Mouse (Mus musculus) liver, embryonic 12.5 days (tissue): ENCODE data around the gene Slc36a3. TPM values are rescaled to one million over a fixed set of nuclear protein-coding genes. Genes with fewer than 3 reads are reported as not detected.

ENCODE experiments used
- ATAC-seq: fragments of 200-750 bp; cut with Nextera tagmentation; 2 replicates; pipeline ENCODE4 v1.8.0; 2017; ENCODE audit warnings: moderate number of reproducible peaks, mild to moderate bottlenecking, moderate library complexity
- H3K27ac ChIP-seq: fragments of 300-500 bp; sonication (generic); 2 replicates; pipeline ENCODE4 v1.5.1; 2016; ENCODE audit warnings: mild to moderate bottlenecking
- H3K27me3 ChIP-seq: fragments of 300-500 bp; sonication (generic); replicated peaks from 2 replicates; pipeline ENCODE4 v1.6.1; 2016; ENCODE audit warnings: mild to moderate bottlenecking, moderate library complexity
- H3K36me3 ChIP-seq: fragments of 300-500 bp; sonication (generic); 2 replicates; pipeline ENCODE4 v1.6.1; 2016; ENCODE audit warnings: mild to moderate bottlenecking, moderate library complexity
- H3K4me1 ChIP-seq: fragments of 300-500 bp; sonication (generic); 2 replicates; pipeline ENCODE4 v1.6.1; 2016
- H3K4me2 ChIP-seq: fragments of 300-500 bp; sonication (generic); 2 replicates; pipeline ENCODE4 v1.6.1; 2016; ENCODE audit warnings: mild to moderate bottlenecking, moderate library complexity
- H3K4me3 ChIP-seq: fragments of 300-500 bp; sonication (generic); 2 replicates; pipeline ENCODE4 v1.5.1; 2016; ENCODE audit warnings: mild to moderate bottlenecking, moderate library complexity
- H3K9ac ChIP-seq: fragments of 300-500 bp; sonication (generic); 2 replicates; pipeline ENCODE4 v1.6.1; 2016; ENCODE audit warnings: mild to moderate bottlenecking, moderate library complexity
- H3K9me3 ChIP-seq: fragments of 300-500 bp; sonication (generic); replicated peaks from 2 replicates; pipeline ENCODE4 v1.6.1; 2016; ENCODE audit warnings: mild to moderate bottlenecking, moderate library complexity
- WGBS: fragments of 180-500 bp; shearing (Covaris S2); methylation state at CpG from one replicate; pipeline ENCODE4 v1.1.7; 2016; ENCODE audit not compliant: insufficient replicate concordance; 5-methylcytosine and 5-hydroxymethylcytosine counted together
- polyA plus RNA-seq: library from polyadenylated mRNA; unstranded; fragments of >200 nt; fragmentation: Nextera tagmentation; extraction: Ambion mirVana; gene quantifications from 2 replicates; pipeline ENCODE4 v1.2.1, GENCODE M21; 2016

Slc36a3 gene
- not detected in 2 replicates for polyA plus RNA-seq

- ATAC-seq: no peak
- WGBS: 66% methylated on average over 3 of the region's 3 CpGs
- no peak within 1 kb of the TSS for H3K4me2 ChIP-seq
Measured at GRCm38 (mm10) chr11:55151608-55152007, at the start of gene Slc36a3. Gene Slc36a3 (minus strand): TSS chr11:55151708.

DNA sequence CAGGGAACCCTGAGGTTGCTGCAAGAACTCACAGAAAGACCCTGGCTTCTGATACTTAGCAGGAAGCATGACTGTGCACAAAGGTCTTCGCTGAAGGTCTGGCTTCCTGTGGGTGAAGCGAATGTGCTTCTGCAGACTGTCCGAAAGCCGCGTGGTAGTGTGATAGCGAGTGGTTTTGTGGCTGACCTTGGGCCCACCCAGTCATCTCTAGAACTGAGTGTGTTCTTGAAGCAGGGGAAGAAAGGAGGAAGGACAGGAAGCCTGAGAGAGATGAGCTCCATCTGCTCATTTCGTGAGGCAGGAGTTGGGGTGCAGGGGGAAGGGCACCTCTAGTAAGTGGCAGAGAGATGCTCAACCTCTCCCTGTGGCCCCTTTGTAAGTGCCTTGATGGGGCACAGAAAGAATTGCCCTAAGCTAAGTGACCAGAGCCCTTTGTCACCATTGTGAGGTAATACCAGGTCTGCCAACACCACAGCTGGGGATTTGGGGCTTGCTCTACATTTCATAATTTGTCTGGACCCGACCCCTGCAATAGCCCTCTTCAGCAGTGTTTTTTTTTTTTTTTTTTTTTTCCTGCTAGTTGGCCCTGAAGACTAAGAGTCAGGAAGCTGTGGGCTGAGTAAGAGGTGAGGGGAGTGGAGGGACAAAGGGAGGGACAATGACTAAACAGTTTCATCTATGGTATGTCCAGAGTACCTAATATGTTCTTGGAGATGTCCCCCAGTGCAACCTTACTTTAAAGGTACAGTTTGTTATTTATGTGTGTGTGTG is 46.4 kb upstream of the Slc36a3 start:
- Histone ChIP-seq H3K27ac (no peak overlapping the region), H3K9me3 (no peaks in the 10 kb centered on the region), H3K27me3 (no peaks in the 10 kb centered on the region), H3K36me3 (no peaks in the 10 kb centered on the region), H3K4me1 (peaks cover 11% of the 10 kb centered on the region; the same call in 1 of the 2 replicates), H3K4me2 (no peak overlapping the region), H3K9ac (no peak overlapping the region), H3K4me3 (no peak overlapping the region)
- WGBS: 17% methylated on average over 8 of the region's 8 CpGs
- ATAC-seq: peak; percentile 55; the same call in 1 of the 2 replicates

More at GRCm38 (mm10) chr11:55151608-55152007, at the start of gene Slc36a3:
- H3K27ac ChIP-seq: no peak within 1 kb of the TSS
- no peak within 1 kb of the TSS for H3K4me3 ChIP-seq
- no peaks in the 10 kb centered on the region for H3K4me1 ChIP-seq
- no peak within 1 kb of the TSS for H3K9ac ChIP-seq
- H3K27me3 ChIP-seq: no peaks in the 10 kb centered on the region
- no peaks in the 10 kb centered on the region for H3K36me3 ChIP-seq
- H3K9me3 ChIP-seq: no peaks in the 10 kb centered on the region

- Histone ChIP-seq H3K36me3 (no peaks in the 10 kb centered on the region), H3K4me3 (no peak overlapping the region), H3K27me3 (no peaks in the 10 kb centered on the region), H3K27ac (no peak overlapping the region), H3K4me2 (no peak overlapping the region), H3K9me3 (no peaks in the 10 kb centered on the region), H3K9ac (no peak overlapping the region), H3K4me1 (peaks cover 11% of the 10 kb centered on the region; the same call in 1 of the 2 replicates)
- ATAC-seq: no peak
- 37% methylated on average over 6 of the region's 6 CpGs for WGBS
Measured at GRCm38 (mm10) chr11:55197086-55197485, 45.6 kb upstream of the Slc36a3 start.

- WGBS: 68% methylated on average over 3 of the region's 3 CpGs
Measured at GRCm38 (mm10) chr11:55190216-55190615, 38.7 kb upstream of the Slc36a3 start.

GRCm38 (mm10) chr11:55187777-55188176 is 36.3 kb upstream of the Slc36a3 start:
- no peaks in the 10 kb centered on the region for H3K27me3 ChIP-seq
- H3K4me1 ChIP-seq: no peaks in the 10 kb centered on the region
- no peak overlapping the region for H3K9ac ChIP-seq
- H3K27ac ChIP-seq: no peak overlapping the region
- H3K4me3 ChIP-seq: no peak overlapping the region
- H3K36me3 ChIP-seq: no peaks in the 10 kb centered on the region
- no peak overlapping the region for H3K4me2 ChIP-seq
- H3K9me3 ChIP-seq: no peaks in the 10 kb centered on the region
- ATAC-seq: no peak
- 59% methylated on average over 6 of the region's 6 CpGs for WGBS

More at GRCm38 (mm10) chr11:55190216-55190615, 38.7 kb upstream of the Slc36a3 start:
- Histone ChIP-seq H3K36me3 (no peaks in the 10 kb centered on the region), H3K9me3 (no peaks in the 10 kb centered on the region), H3K4me1 (no peaks in the 10 kb centered on the region), H3K4me3 (no peak overlapping the region), H3K9ac (no peak overlapping the region), H3K27ac (no peak overlapping the region), H3K27me3 (no peaks in the 10 kb centered on the region), H3K4me2 (no peak overlapping the region)
- no peak for ATAC-seq

DNA sequence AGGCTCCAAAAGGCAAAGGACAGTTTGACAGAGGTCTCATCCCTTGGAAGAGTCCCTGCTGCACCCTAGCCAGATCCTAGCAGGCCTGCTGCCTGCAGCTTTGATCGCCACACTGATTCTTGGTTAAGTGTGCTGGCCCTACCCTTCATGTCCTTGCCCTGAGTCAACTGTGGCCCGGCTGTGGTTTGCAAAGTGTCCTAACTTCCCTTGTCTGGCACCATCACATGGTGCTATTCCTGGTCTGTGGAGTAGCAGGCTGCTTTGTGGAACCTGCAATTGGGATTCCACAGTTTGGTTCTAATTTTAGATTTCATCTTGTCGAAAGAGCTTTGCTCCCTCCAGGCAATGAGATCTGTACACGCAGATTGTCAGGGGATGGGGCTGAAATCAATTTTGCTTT is 35.8 kb upstream of the Slc36a3 start:
- no peak overlapping the region for H3K4me3 ChIP-seq
- no peak for ATAC-seq
- H3K36me3 ChIP-seq: no peaks in the 10 kb centered on the region
- H3K27me3 ChIP-seq: no peaks in the 10 kb centered on the region
- 49% methylated on average over 4 of the region's 4 CpGs for WGBS
- H3K27ac ChIP-seq: no peak overlapping the region
- H3K4me1 ChIP-seq: no peaks in the 10 kb centered on the region
- H3K9ac ChIP-seq: no peak overlapping the region
- H3K9me3 ChIP-seq: no peaks in the 10 kb centered on the region
- H3K4me2 ChIP-seq: no peak overlapping the region

- no peak within 1 kb of the TSS for H3K9ac ChIP-seq
- ATAC-seq: no peak
- H3K4me3 ChIP-seq: peak within 1 kb of the TSS; percentile 20
- H3K4me1 ChIP-seq: no peaks in the 10 kb centered on the region
- H3K4me2 ChIP-seq: peak within 1 kb of the TSS; percentile 35
- peak within 1 kb of the TSS; percentile 8; the same call in 1 of the 2 replicates for H3K27ac ChIP-seq
- no peaks in the 10 kb centered on the region for H3K36me3 ChIP-seq
- 30% methylated on average over 10 of the region's 10 CpGs for WGBS
- no peaks in the 10 kb centered on the region for H3K27me3 ChIP-seq
- H3K9me3 ChIP-seq: no peaks in the 10 kb centered on the region
Measured at GRCm38 (mm10) chr11:55184733-55185291, 33.3 kb upstream of the Slc36a3 start, which contains the start of gene Slc36a2. Gene Slc36a2 (minus strand): TSS chr11:55185077.

DNA sequence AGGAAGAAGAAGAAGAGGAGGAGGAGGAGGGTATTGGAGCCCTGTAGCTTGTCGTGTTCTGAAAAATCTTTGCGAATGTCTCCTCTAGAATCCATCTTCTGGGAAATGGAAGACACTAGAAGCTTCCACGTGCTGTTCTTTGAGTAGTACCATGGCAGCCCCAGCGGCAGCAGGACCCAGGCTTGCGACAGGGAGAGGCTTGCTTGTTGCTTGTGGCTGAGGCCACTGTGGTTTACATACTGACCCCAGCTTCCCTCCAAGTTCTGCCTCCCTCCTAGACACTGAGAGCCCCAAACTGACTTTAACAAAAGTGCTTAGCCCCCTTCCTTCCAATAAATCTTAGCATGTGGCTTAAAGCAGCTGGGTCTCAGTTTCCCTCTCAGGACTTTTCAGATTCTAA is 32.7 kb upstream of the Slc36a3 start:
- ATAC-seq: no peak
- H3K9ac ChIP-seq: no peak overlapping the region

GRCm38 (mm10) chr11:55183124-55183523 is 31.6 kb upstream of the Slc36a3 start:
- peaks cover 5% of the 10 kb centered on the region; the same call in 1 of the 2 replicates for H3K4me1 ChIP-seq
- no peak overlapping the region; the same call in 1 of the 2 replicates for H3K4me2 ChIP-seq
- H3K4me3 ChIP-seq: no peak overlapping the region
- no peak overlapping the region for H3K9ac ChIP-seq
- ATAC-seq: no peak
- no peaks in the 10 kb centered on the region for H3K9me3 ChIP-seq
- 0 out of 2 replicates have a peak overlapping the region, but pooled peaks have one; percentile 8 for H3K27ac ChIP-seq
- WGBS: 53% methylated on average over 7 of the region's 7 CpGs
- no peaks in the 10 kb centered on the region for H3K27me3 ChIP-seq
- no peaks in the 10 kb centered on the region for H3K36me3 ChIP-seq

More for the DNA sequence above, 32.7 kb upstream of the Slc36a3 start:
- WGBS: 56% methylated on average over 5 of the region's 5 CpGs
- peak overlapping the region; percentile 20; the same call in 1 of the 2 replicates for H3K4me3 ChIP-seq
- H3K27ac ChIP-seq: no peak overlapping the region
- H3K4me2 ChIP-seq: peak overlapping the region; percentile 35
- H3K4me1 ChIP-seq: 0 out of 2 replicates have a peak, but pooled peaks cover 2% of the 10 kb centered on the region
- H3K27me3 ChIP-seq: no peaks in the 10 kb centered on the region
- H3K9me3 ChIP-seq: no peaks in the 10 kb centered on the region
- no peaks in the 10 kb centered on the region for H3K36me3 ChIP-seq

- Histone ChIP-seq H3K9me3 (no peaks in the 10 kb centered on the region), H3K27ac (no peak overlapping the region), H3K9ac (no peak overlapping the region)
Measured at GRCm38 (mm10) chr11:55179856-55180255, 28.3 kb upstream of the Slc36a3 start.

DNA sequence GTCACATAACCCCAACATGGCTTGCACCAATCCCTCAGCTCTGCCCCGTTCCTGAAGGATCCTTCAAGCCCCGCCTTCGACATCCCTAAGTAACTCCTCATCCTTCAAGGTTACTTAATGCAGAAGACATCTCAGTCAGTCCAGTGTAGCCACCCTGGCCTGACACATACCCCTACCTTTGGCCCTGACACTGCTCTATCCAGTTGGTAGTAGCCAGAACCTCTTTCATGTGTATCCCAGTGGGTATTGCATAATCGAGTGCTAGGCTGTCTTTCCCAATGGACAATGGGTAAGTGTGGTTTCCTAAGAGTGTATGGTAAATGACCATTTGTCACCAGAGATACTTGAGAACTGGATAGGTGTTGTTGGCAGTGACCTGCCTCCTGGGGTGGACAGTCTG is 27.3 kb upstream of the Slc36a3 start:
- no peaks in the 10 kb centered on the region for H3K27me3 ChIP-seq
- ATAC-seq: peak; percentile 33; the same call in 1 of the 2 replicates
- H3K9me3 ChIP-seq: no peaks in the 10 kb centered on the region
- H3K9ac ChIP-seq: no peak overlapping the region
- H3K4me3 ChIP-seq: no peak overlapping the region
- 70% methylated on average over 4 of the region's 4 CpGs for WGBS
- H3K4me2 ChIP-seq: no peak overlapping the region
- H3K27ac ChIP-seq: no peak overlapping the region
- H3K4me1 ChIP-seq: peaks cover 5% of the 10 kb centered on the region; the same call in 1 of the 2 replicates
- H3K36me3 ChIP-seq: no peaks in the 10 kb centered on the region

More at GRCm38 (mm10) chr11:55179856-55180255, 28.3 kb upstream of the Slc36a3 start:
- WGBS: 57% methylated on average over 3 of the region's 3 CpGs
- H3K4me2 ChIP-seq: no peak overlapping the region
- no peak overlapping the region for H3K4me3 ChIP-seq
- peaks cover 5% of the 10 kb centered on the region; the same call in 1 of the 2 replicates for H3K4me1 ChIP-seq
- no peaks in the 10 kb centered on the region for H3K36me3 ChIP-seq
- ATAC-seq: no peak
- H3K27me3 ChIP-seq: no peaks in the 10 kb centered on the region

- 63% methylated on average over 4 of the region's 4 CpGs for WGBS
- Histone ChIP-seq H3K4me3 (no peak overlapping the region), H3K27ac (no peak overlapping the region), H3K4me2 (no peak overlapping the region), H3K9me3 (no peaks in the 10 kb centered on the region), H3K27me3 (0 out of 2 replicates have a peak, but pooled peaks cover 11% of the 10 kb centered on the region), H3K4me1 (no peaks in the 10 kb centered on the region), H3K9ac (no peak overlapping the region), H3K36me3 (no peaks in the 10 kb centered on the region)
- ATAC-seq: no peak
Measured at GRCm38 (mm10) chr11:55170501-55170900, 19.0 kb upstream of the Slc36a3 start.
